Mouse (Mus musculus) liver, embryonic 11.5 days (tissue): ENCODE measurements around the gene C530008M17Rik. TPM values are rescaled to one million over a fixed set of nuclear protein-coding genes. Genes with fewer than 3 reads are reported as not detected.

Experiments used
- ATAC-seq: fragments of 200-750 bp; cut with Nextera tagmentation; replicated peaks from 2 replicates; pipeline ENCODE4 v1.8.0; 2017; ENCODE audit warnings: moderate number of reproducible peaks, mild to moderate bottlenecking, moderate TSS enrichment, moderate library complexity; ENCODE audit not compliant: low FRiP score
- DNase-seq: peaks from one replicate; pipeline ENCODE4 v3.0.0-alpha.2; 2017; ENCODE audit warnings: low spot score
- H3K27ac ChIP-seq: fragments of 300-500 bp; sonication (generic); 2 replicates; pipeline ENCODE4 v1.5.1; 2014; ENCODE audit warnings: mild to moderate bottlenecking, low read depth, low read length, control low read depth
- H3K27me3 ChIP-seq: fragments of 300-500 bp; sonication (generic); replicated peaks from 2 replicates; pipeline ENCODE4 v1.6.1; 2014; ENCODE audit warnings: low read length, mixed read lengths; ENCODE audit not compliant: control insufficient read depth, insufficient read depth
- H3K36me3 ChIP-seq: fragments of 300-500 bp; sonication (generic); 2 replicates; pipeline ENCODE4 v1.6.1; 2014; ENCODE audit warnings: mild to moderate bottlenecking, low read length, moderate library complexity, mixed read lengths; ENCODE audit not compliant: control insufficient read depth, insufficient read depth
- H3K4me1 ChIP-seq: fragments of 300-500 bp; sonication (generic); replicated peaks from 2 replicates; pipeline ENCODE4 v1.6.1; 2014; ENCODE audit warnings: low read length, mixed read lengths; ENCODE audit not compliant: control insufficient read depth, insufficient read depth
- H3K4me2 ChIP-seq: fragments of 300-500 bp; sonication (generic); 2 replicates; pipeline ENCODE4 v1.6.1; 2014; ENCODE audit warnings: mild to moderate bottlenecking, control low read depth, moderate library complexity
- H3K4me3 ChIP-seq: fragments of 300-500 bp; sonication (generic); 2 replicates; pipeline ENCODE4 v1.5.1; 2014; ENCODE audit warnings: low read depth, low read length, control low read depth
- H3K9ac ChIP-seq: fragments of 300-500 bp; sonication (generic); 2 replicates; pipeline ENCODE4 v1.6.1; 2014; ENCODE audit warnings: low read depth, low read length, control low read depth
- H3K9me3 ChIP-seq: fragments of 300-500 bp; sonication (generic); 2 replicates; pipeline ENCODE4 v1.6.1; 2016; ENCODE audit warnings: low read length, inconsistent platforms, mixed read lengths; ENCODE audit not compliant: control insufficient read depth
- WGBS: fragments of 180-500 bp; shearing (Covaris S2); extraction: QIAGEN DNeasy Blood & Tissue Kit; methylation state at CpG from one replicate; pipeline ENCODE4 v1.1.7; 2014; 5-methylcytosine and 5-hydroxymethylcytosine counted together
- polyA plus RNA-seq: library from polyadenylated mRNA; unstranded; fragments of >200 nt; fragmentation: Nextera tagmentation; extraction: Ambion mirVana; gene quantifications from 2 replicates; pipeline ENCODE4 v1.2.1, GENCODE M21; 2014

Gene C530008M17Rik
- 8.9 and 10.8 TPM in 2 replicates for polyA plus RNA-seq

GRCm38 (mm10) chr5:76656212-76656611 lies at the start of gene C530008M17Rik:
TSS of gene C530008M17Rik (plus strand) at chr5:76656512.
- ATAC-seq (no peak), DNase-seq (no peak)
- Histone ChIP-seq H3K36me3 (no peaks in the 10 kb centered on the region), H3K9me3 (no peaks in the 10 kb centered on the region), H3K9ac (peak within 1 kb of the TSS; percentile 96), H3K4me3 (peak within 1 kb of the TSS; percentile 82), H3K4me1 (peaks cover 17% of the 10 kb centered on the region), H3K4me2 (peak within 1 kb of the TSS; percentile 72), H3K27ac (peak within 1 kb of the TSS; percentile 90), H3K27me3 (no peaks in the 10 kb centered on the region)
- 94% methylated on average over 2 of the region's 2 CpGs for WGBS

- H3K4me1 ChIP-seq, result no peaks in the 10 kb centered on the region
- H3K27ac ChIP-seq, result no peak overlapping the region
- H3K9me3 ChIP-seq, result no peaks in the 10 kb centered on the region
- no peak overlapping the region for H3K4me3 ChIP-seq
- ATAC-seq, result no peak
- H3K4me2 ChIP-seq, result no peak overlapping the region
- no peak for DNase-seq
- no peaks in the 10 kb centered on the region for H3K27me3 ChIP-seq
- H3K36me3 ChIP-seq, result peaks cover 32% of the 10 kb centered on the region
- 92% methylated on average over 8 of the region's 8 CpGs for WGBS
- no peak overlapping the region for H3K9ac ChIP-seq
Observed at GRCm38 (mm10) chr5:76609702-76610370, 46.5 kb upstream of the C530008M17Rik start.

GRCm38 (mm10) chr5:76612867-76613499 lies 43.3 kb upstream of the C530008M17Rik start:
- DNase-seq, result no peak
- no peak overlapping the region for H3K4me2 ChIP-seq
- H3K27ac ChIP-seq, result no peak overlapping the region
- peaks cover 36% of the 10 kb centered on the region for H3K36me3 ChIP-seq
- no peaks in the 10 kb centered on the region for H3K27me3 ChIP-seq
- no peaks in the 10 kb centered on the region for H3K9me3 ChIP-seq
- ATAC-seq, result no peak
- WGBS, result 91% methylated on average over 6 of the region's 6 CpGs
- H3K9ac ChIP-seq, result no peak overlapping the region
- H3K4me1 ChIP-seq, result no peaks in the 10 kb centered on the region
- no peak overlapping the region for H3K4me3 ChIP-seq

GRCm38 (mm10) chr5:76615276-76615675 lies 41.0 kb upstream of the C530008M17Rik start:
- H3K27me3 ChIP-seq, result no peaks in the 10 kb centered on the region
- H3K4me3 ChIP-seq, result no peak overlapping the region
- no peaks in the 10 kb centered on the region for H3K9me3 ChIP-seq
- H3K4me1 ChIP-seq, result no peaks in the 10 kb centered on the region
- WGBS, result 95% methylated on average over 8 of the region's 8 CpGs
- ATAC-seq, result no peak
- DNase-seq, result no peak
- no peak overlapping the region for H3K4me2 ChIP-seq
- no peak overlapping the region for H3K27ac ChIP-seq
- H3K9ac ChIP-seq, result no peak overlapping the region
- peaks cover 30% of the 10 kb centered on the region for H3K36me3 ChIP-seq

DNA sequence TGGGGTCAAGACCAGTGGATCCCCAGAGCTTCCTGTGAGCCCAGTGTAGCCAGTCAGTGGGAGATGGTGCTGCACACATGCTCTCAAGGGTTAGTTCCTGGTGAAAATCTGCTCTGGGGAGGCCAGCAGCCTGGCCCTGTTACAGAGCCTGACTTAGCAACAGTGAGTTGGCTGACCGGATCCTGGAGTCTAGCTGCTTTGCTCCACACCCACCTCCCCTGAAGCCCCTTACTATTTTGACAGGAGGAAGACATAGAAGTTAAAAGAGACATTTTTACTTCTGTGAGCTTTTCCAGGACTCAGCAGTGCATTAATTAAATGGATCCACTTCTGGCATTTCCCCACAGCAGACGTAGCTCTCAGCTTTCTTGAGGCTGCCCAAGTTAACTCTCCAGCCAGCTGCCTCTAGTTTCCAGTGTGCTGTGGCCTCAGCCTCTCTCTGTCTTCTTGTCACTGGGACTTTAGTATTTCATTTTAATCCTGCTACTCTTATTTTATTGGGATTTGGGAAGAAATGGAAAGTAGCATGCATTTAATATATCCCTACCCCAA lies 40.0 kb upstream of the C530008M17Rik start:
- DNase-seq, result no peak
- peaks cover 30% of the 10 kb centered on the region for H3K36me3 ChIP-seq
- WGBS, result 84% methylated on average over 2 of the region's 2 CpGs
- H3K4me2 ChIP-seq, result no peak overlapping the region
- no peak overlapping the region for H3K9ac ChIP-seq
- H3K4me3 ChIP-seq, result no peak overlapping the region
- H3K9me3 ChIP-seq, result no peaks in the 10 kb centered on the region
- no peak overlapping the region for H3K27ac ChIP-seq
- ATAC-seq, result no peak
- H3K4me1 ChIP-seq, result no peaks in the 10 kb centered on the region
- no peaks in the 10 kb centered on the region for H3K27me3 ChIP-seq

GRCm38 (mm10) chr5:76618750-76619149 lies 37.6 kb upstream of the C530008M17Rik start:
- ATAC-seq, result no peak
- 85% methylated on average over 7 of the region's 7 CpGs for WGBS
- Histone ChIP-seq H3K4me1 (no peaks in the 10 kb centered on the region), H3K9me3 (no peaks in the 10 kb centered on the region), H3K27me3 (no peaks in the 10 kb centered on the region), H3K4me3 (no peak overlapping the region), H3K9ac (no peak overlapping the region), H3K4me2 (no peak overlapping the region), H3K36me3 (peaks cover 28% of the 10 kb centered on the region), H3K27ac (no peak overlapping the region)
- no peak for DNase-seq

DNA sequence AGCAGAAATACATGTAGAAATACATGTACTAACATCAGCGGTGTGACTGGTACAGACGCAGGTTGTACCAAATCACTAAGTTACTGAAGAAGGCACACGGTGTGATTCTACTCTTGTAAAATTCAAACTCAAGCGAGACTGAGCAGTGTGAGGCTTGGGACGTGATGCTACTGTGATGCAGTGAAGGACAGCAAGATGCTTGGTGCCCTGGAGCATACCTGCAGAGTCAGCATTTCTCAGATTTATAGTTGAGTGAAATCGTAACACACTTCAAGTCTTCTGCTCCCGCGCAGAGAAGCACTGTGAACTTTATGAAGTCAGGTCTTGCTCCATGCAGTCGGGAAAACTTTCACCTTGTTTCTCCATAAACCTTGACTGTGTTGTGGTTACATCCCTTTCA lies 32.6 kb upstream of the C530008M17Rik start:
- no peaks in the 10 kb centered on the region for H3K9me3 ChIP-seq
- no peak overlapping the region for H3K4me3 ChIP-seq
- no peak overlapping the region for H3K27ac ChIP-seq
- H3K9ac ChIP-seq, result no peak overlapping the region
- 93% methylated on average over 9 of the region's 9 CpGs for WGBS
- no peaks in the 10 kb centered on the region for H3K4me1 ChIP-seq
- peaks cover 15% of the 10 kb centered on the region; the same call in 1 of the 2 replicates for H3K36me3 ChIP-seq
- H3K4me2 ChIP-seq, result no peak overlapping the region
- no peaks in the 10 kb centered on the region for H3K27me3 ChIP-seq
- DNase-seq (no peak), ATAC-seq (no peak)

DNA sequence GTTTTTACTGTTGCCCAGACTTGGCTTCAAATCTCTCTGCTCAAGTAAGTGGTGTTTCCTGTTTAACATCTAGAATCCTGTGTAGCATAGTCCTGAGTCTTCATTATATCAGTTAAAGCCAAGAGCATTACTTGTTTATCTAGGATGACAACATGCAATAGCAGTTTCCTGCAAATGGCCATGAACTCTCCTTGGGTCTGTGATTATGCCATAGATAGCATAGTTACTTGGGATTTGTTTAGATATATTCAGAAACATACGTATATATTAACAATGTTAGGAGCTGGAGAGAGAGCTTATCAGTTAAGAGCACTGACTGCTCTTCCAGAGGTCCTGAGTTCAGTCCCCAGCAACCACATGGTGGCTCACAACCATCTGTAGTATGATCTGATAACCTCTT lies 28.5 kb upstream of the C530008M17Rik start:
- DNase-seq, result no peak
- Histone ChIP-seq H3K4me1 (no peaks in the 10 kb centered on the region), H3K27me3 (no peaks in the 10 kb centered on the region), H3K4me2 (no peak overlapping the region), H3K9me3 (no peaks in the 10 kb centered on the region), H3K36me3 (peaks cover 9% of the 10 kb centered on the region; the same call in 1 of the 2 replicates), H3K4me3 (no peak overlapping the region), H3K27ac (no peak overlapping the region), H3K9ac (no peak overlapping the region)
- 35% methylated on average over 1 of the region's 1 CpGs for WGBS
- ATAC-seq, result peak; percentile 57
